11 mouse cellular contexts compared by ENCODE assay signal in genomic region chr9:96331146-96331545, GRCm38 (mm10).
"Had no signal": no experiment of that assay in that cellular context is flagged by ENCODE, and none has a peak within 500 bp of the region (broad histone marks: within the 10 kb centered on the region; RNA-seq: fewer than 3 reads in every experiment).

No protein-coding gene starts in this region.

- H3K4me1 ChIP-seq: neural tube, embryonic 15.5 days had no signal

- DNase-seq: liver, postnatal 0 days; lung, postnatal 14 days; thymus, postnatal 4 days had no signal

- H3K9ac ChIP-seq: liver, postnatal 0 days; lung, embryonic 15.5 days; midbrain, embryonic 13.5 days; neural tube, embryonic 15.5 days had no signal

- H3K4me2 ChIP-seq: liver, embryonic 11.5 days; lung, embryonic 15.5 days; midbrain, embryonic 13.5 days; neural tube, embryonic 15.5 days had no signal

- H3K9me3 ChIP-seq: limb, embryonic 10.5 days; lung, embryonic 15.5 days; midbrain, embryonic 13.5 days; neural tube, embryonic 15.5 days had no signal

- H3K27ac ChIP-seq: left cerebral cortex, adult 2 months; limb, embryonic 10.5 days; lung, embryonic 15.5 days; midbrain, embryonic 13.5 days; neural tube, embryonic 15.5 days; stomach, postnatal 0 days had no signal

- H3K4me3 ChIP-seq: left cerebral cortex, adult 2 months; limb, embryonic 10.5 days; lung, embryonic 15.5 days; midbrain, embryonic 13.5 days; myocyte; neural tube, embryonic 15.5 days had no signal

- ATAC-seq: liver, postnatal 0 days; midbrain, embryonic 13.5 days had no signal

- H3K27me3 ChIP-seq: lung, embryonic 15.5 days; midbrain, embryonic 13.5 days; neural tube, embryonic 15.5 days had no signal
